Mouse (Mus musculus) midbrain, embryonic 11.5 days (tissue): ENCODE data around the gene Sptbn2. TPM values are rescaled to one million over a fixed set of nuclear protein-coding genes. Genes with fewer than 3 reads are reported as not detected.

ENCODE experiments used
- ATAC-seq: fragments of 200-750 bp; cut with Nextera tagmentation; 2 replicates; pipeline ENCODE4 v1.8.0; 2017; ENCODE audit warnings: moderate TSS enrichment, moderate library complexity; ENCODE audit not compliant: low FRiP score
- DNase-seq: peaks from one replicate; pipeline ENCODE4 v3.0.0; 2015; ENCODE audit warnings: low spot score; ENCODE audit errors: missing footprints
- H3K27ac ChIP-seq: fragments of 300-500 bp; sonication (generic); 2 replicates; pipeline ENCODE4 v1.5.1; 2014; ENCODE audit warnings: low read depth, low read length
- H3K27me3 ChIP-seq: fragments of 300-500 bp; sonication (generic); 2 replicates; pipeline ENCODE4 v1.6.1; 2014; ENCODE audit warnings: mild to moderate bottlenecking, low read length, moderate library complexity, mixed read lengths; ENCODE audit not compliant: control insufficient read depth, insufficient read depth
- H3K36me3 ChIP-seq: fragments of 300-500 bp; sonication (generic); 2 replicates; pipeline ENCODE4 v1.6.1; 2014; ENCODE audit warnings: mild to moderate bottlenecking, low read length, moderate library complexity, mixed read lengths; ENCODE audit not compliant: control insufficient read depth, insufficient read depth
- H3K4me1 ChIP-seq: fragments of 300-500 bp; sonication (generic); 2 replicates; pipeline ENCODE4 v1.6.1; 2014; ENCODE audit warnings: low read length; ENCODE audit not compliant: control insufficient read depth, insufficient read depth
- H3K4me2 ChIP-seq: fragments of 300-500 bp; sonication (generic); 2 replicates; pipeline ENCODE4 v1.6.1; 2014; ENCODE audit warnings: mild to moderate bottlenecking, moderate library complexity
- H3K4me3 ChIP-seq: fragments of 300-500 bp; sonication (generic); 2 replicates; pipeline ENCODE4 v1.5.1; 2014; ENCODE audit warnings: low read depth, low read length
- H3K9ac ChIP-seq: fragments of 300-500 bp; sonication (generic); 2 replicates; pipeline ENCODE4 v1.6.1; 2014; ENCODE audit warnings: low read length
- H3K9me3 ChIP-seq: fragments of 300-500 bp; sonication (generic); 2 replicates; pipeline ENCODE4 v1.6.1; 2016; ENCODE audit warnings: low read length; ENCODE audit not compliant: control insufficient read depth
- WGBS: fragments of 180-500 bp; shearing (Covaris S2); extraction: QIAGEN DNeasy Blood & Tissue Kit; methylation state at CpG from one replicate; pipeline ENCODE4 v1.1.7; 2014; 5-methylcytosine and 5-hydroxymethylcytosine counted together
- polyA plus RNA-seq: library from polyadenylated mRNA; unstranded; fragments of >200 nt; fragmentation: Nextera tagmentation; extraction: Ambion mirVana; gene quantifications from 2 replicates; pipeline ENCODE4 v1.2.1, GENCODE M21; 2014

Sptbn2 gene
- polyA plus RNA-seq, 1 experiment from 2014 or later: 13.4 TPM

DNA sequence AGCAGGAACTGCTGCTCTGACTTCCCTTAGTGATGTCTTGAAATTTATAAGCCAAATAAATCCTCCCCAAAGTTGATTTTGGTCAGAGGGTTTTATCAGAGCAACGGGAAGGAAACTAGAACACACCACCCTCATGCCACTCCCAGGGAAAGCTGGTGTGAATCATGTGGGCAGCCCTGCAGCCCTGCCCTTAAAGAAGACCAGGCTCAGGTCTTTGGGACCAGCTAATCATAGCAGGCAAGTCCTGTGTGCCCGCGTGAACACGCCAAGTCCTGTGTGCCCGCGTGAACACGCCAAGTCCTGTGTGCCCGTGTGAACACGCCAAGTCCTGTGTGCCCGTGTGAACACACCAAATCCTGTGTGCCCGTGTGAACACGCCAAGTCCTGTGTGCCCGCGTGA is 5.8 kb downstream of the Sptbn2 start:
- Histone ChIP-seq H3K9ac (no peak overlapping the region), H3K4me1 (peaks cover 17% of the 10 kb centered on the region), H3K27ac (no peak overlapping the region), H3K4me2 (no peak overlapping the region), H3K9me3 (no peaks in the 10 kb centered on the region), H3K4me3 (no peak overlapping the region), H3K36me3 (no peaks in the 10 kb centered on the region), H3K27me3 (peaks cover 2% of the 10 kb centered on the region; the same call in 1 of the 2 replicates)
- DNase-seq: no peak
- ATAC-seq: no peak
- WGBS: 96% methylated on average over 14 of the region's 14 CpGs

DNA sequence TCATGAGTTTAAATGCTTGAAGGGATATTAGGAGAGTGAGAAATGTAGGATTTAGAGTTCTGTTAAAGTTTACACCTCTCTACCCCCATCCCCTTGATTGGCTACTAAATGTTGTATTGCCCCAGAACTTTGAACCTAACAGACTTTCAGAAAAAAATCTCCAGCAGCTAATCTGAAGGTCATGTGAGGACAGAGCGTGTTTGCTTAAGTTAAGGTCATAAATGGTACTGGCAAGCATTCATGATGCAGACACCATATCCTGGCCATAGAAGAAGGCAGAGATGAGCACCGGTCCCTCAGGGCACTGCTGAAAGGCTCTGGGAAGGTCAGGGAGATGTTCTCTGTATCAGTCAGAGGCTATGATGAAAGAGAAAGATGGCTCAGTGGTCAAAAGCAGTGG is 6.3 kb downstream of the Sptbn2 start:
- no peak for ATAC-seq
- Histone ChIP-seq H3K9ac (no peak overlapping the region), H3K36me3 (no peaks in the 10 kb centered on the region), H3K4me2 (no peak overlapping the region), H3K27me3 (peaks cover 2% of the 10 kb centered on the region; the same call in 1 of the 2 replicates), H3K27ac (no peak overlapping the region), H3K9me3 (no peaks in the 10 kb centered on the region), H3K4me3 (no peak overlapping the region), H3K4me1 (peaks cover 17% of the 10 kb centered on the region)
- no peak for DNase-seq
- 98% methylated on average over 2 of the region's 2 CpGs for WGBS

DNA sequence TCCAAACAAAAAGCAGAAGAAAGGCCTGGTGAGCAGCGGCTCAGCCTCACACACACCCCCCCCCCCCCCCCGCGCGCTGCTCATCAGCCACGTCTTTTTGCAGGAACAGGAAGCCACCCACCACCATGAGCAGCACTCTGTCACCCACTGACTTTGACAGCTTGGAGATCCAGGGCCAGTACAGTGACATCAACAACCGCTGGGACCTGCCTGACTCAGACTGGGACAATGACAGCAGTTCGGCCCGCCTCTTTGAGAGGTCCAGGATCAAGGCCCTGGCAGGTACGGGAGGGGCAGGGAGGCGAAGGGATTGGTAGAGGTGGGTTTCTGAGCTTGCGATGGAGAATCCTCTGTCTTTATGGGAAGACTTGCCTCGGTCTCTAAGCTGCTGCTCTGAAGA is 7.7 kb downstream of the Sptbn2 start:
- no peak overlapping the region for H3K9ac ChIP-seq

DNA sequence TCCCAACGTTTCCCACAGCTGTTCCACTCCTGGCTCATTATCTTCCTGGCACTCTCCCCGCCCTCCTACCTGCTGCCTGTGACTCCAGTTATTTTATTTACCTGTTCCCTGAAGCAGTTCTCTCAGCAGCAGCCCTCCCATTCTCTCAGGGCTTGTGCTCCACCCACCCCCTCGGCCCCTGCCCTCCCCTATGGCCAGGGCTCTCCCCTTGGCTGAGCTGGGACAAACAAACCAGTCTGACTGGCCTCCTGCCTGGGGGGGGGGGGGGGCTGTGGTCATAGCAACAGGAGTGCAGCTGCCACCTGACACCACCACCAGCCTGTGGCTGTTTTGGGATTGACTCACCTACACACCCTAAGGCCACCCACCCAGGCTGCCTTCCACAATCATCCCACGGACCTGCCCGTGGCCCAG is 8.4 kb downstream of the Sptbn2 start:
- DNase-seq (no peak), ATAC-seq (no peak)
- Histone ChIP-seq H3K9ac (no peak overlapping the region), H3K4me2 (no peak overlapping the region), H3K9me3 (no peaks in the 10 kb centered on the region), H3K36me3 (no peaks in the 10 kb centered on the region; the same call in 1 of the 2 replicates), H3K27ac (no peak overlapping the region), H3K4me3 (no peak overlapping the region), H3K27me3 (peaks cover under 1% of the 10 kb centered on the region; the same call in 1 of the 2 replicates), H3K4me1 (peaks cover 7% of the 10 kb centered on the region; the same call in 1 of the 2 replicates)
- WGBS: 13% methylated on average over 5 of the region's 5 CpGs

More for the DNA sequence above, 7.7 kb downstream of the Sptbn2 start:
- H3K27me3 ChIP-seq: peaks cover 2% of the 10 kb centered on the region; the same call in 1 of the 2 replicates
- DNase-seq (no peak), ATAC-seq (no peak)
- WGBS: 34% methylated on average over 12 of the region's 12 CpGs
- peaks cover 9% of the 10 kb centered on the region; the same call in 1 of the 2 replicates for H3K4me1 ChIP-seq
- no peak overlapping the region for H3K4me2 ChIP-seq
- H3K36me3 ChIP-seq: no peaks in the 10 kb centered on the region
- no peak overlapping the region for H3K4me3 ChIP-seq
- no peak overlapping the region for H3K27ac ChIP-seq
- no peaks in the 10 kb centered on the region for H3K9me3 ChIP-seq

DNA sequence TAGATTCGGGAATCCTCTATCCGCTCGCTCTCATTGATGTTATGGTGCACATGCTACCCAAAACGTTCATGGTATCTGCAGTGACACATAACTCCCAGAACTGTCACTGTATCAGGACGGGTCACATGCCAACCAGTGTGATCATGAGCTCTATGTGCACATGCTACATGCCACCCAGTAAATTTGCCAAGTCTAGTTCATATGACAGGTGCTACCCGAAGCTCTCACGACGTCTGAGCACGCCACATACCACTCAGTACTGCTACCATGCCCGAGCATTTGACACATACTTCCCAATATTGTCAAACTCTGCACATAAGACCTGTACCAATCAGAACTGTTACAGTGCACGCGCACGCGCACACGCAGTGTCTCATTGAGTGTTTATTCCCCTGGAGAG is 9.1 kb downstream of the Sptbn2 start:
- Histone ChIP-seq H3K9ac (no peak overlapping the region), H3K27ac (no peak overlapping the region), H3K4me1 (0 out of 2 replicates have a peak, but pooled peaks cover 4% of the 10 kb centered on the region), H3K27me3 (no peaks in the 10 kb centered on the region), H3K36me3 (no peaks in the 10 kb centered on the region; the same call in 1 of the 2 replicates), H3K4me2 (no peak overlapping the region), H3K4me3 (no peak overlapping the region), H3K9me3 (no peaks in the 10 kb centered on the region)
- DNase-seq (no peak), ATAC-seq (no peak)
- WGBS: 85% methylated on average over 15 of the region's 15 CpGs

DNA sequence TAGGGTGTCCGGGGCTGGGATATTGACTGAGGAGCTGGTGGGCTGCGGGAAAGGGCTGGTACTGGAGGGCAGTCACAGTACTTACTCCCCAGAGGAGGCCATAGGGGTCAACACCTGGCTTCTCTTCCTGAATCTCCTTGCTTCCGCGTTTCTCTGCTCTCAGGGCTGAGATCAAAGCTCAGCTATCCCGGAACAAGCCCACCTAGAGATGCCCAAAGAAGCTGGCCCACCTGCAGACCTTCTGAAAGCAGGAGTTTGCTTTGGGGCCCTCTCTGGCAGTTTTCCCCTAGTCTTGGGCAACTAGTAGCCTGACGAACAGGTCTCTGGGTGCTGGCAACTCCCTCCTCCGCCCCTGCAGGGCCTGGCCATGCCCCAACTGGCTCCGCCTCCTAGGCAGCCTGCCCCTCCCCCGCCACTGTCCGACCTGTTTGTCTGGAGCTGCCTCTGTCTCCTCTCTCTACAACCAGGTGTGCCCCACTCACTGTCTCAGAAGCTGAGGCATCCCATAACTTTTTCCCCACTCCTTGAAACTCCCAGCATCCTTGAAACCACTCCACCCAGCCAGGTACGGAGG is 9.8 kb downstream of the Sptbn2 start:
- Histone ChIP-seq H3K27ac (no peak overlapping the region), H3K4me2 (no peak overlapping the region), H3K36me3 (no peaks in the 10 kb centered on the region; the same call in 1 of the 2 replicates), H3K9me3 (no peaks in the 10 kb centered on the region), H3K27me3 (no peaks in the 10 kb centered on the region), H3K9ac (no peak overlapping the region), H3K4me1 (0 out of 2 replicates have a peak, but pooled peaks cover 4% of the 10 kb centered on the region), H3K4me3 (no peak overlapping the region)
- DNase-seq: no peak
- WGBS: 25% methylated on average over 11 of the region's 11 CpGs
- ATAC-seq: no peak

DNA sequence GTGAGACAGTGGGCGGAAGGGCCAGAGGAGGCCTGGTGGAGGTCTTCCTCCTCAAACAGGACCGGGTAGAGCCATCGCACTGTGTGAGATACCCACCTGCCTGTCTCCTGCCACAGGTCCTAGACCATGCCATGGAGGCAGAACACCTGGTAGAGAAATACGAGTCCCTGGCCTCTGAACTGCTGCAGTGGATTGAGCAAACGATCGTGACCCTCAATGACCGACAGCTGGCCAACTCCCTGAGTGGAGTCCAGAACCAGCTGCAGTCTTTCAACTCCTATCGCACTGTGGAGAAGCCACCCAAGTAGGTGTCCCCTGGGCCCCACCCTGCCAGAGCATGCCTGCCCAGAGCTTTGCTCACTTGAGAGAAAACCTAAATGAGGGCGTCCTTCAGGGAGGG is 18.2 kb downstream of the Sptbn2 start:
- no peak for ATAC-seq
- 91% methylated on average over 9 of the region's 9 CpGs for WGBS

DNA sequence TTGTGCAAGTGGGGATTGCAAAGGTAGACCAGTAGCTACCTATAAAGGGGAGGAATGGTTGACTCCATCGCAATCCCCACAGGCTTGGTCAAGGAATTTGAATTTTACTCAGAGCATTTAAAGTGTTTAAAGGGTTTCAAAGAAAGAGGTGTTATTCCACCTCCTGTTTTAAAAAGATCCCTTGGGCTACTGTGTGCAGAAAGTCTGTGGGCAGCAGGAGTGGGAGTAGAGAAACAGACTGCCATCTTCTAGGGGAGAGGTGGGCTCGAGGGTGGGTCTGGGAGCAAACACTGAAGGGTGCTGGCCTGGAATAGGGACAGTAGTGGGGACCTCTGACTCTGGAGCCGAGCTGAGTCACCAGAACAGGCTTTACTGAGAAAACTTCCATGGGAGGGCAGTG is 22.1 kb downstream of the Sptbn2 start:
- Histone ChIP-seq H3K4me2 (no peak overlapping the region), H3K9me3 (no peaks in the 10 kb centered on the region), H3K4me1 (no peaks in the 10 kb centered on the region), H3K4me3 (no peak overlapping the region), H3K9ac (no peak overlapping the region), H3K36me3 (peaks cover 16% of the 10 kb centered on the region), H3K27me3 (no peaks in the 10 kb centered on the region), H3K27ac (no peak overlapping the region)
- DNase-seq (no peak), ATAC-seq (no peak)
- whole genome bisulfite sequencing: 95% methylated on average over 3 of the region's 3 CpGs

More for the DNA sequence above, 18.2 kb downstream of the Sptbn2 start:
- no peak overlapping the region for H3K4me3 ChIP-seq
- H3K27ac ChIP-seq: no peak overlapping the region
- H3K4me2 ChIP-seq: no peak overlapping the region
- H3K4me1 ChIP-seq: no peaks in the 10 kb centered on the region
- H3K9ac ChIP-seq: no peak overlapping the region
- no peaks in the 10 kb centered on the region for H3K9me3 ChIP-seq
- no peak for DNase-seq
- peaks cover 7% of the 10 kb centered on the region for H3K36me3 ChIP-seq
- no peaks in the 10 kb centered on the region for H3K27me3 ChIP-seq

DNA sequence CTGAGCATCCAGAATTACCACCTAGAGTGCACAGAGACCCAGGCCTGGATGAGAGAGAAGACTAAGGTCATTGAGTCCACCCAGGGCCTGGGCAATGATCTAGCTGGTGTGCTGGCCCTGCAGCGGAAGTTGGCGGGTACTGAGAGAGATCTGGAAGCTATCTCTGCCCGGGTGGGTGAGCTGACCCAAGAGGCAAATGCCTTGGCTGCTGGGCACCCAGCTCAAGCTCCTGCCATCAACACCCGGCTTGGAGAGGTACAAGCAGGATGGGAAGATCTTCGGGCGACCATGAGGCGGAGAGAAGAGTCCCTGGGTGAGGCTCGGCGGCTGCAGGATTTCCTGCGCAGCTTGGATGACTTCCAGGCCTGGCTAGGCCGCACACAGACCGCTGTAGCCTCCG is 26.9 kb downstream of the Sptbn2 start:
- Histone ChIP-seq H3K27ac (no peak overlapping the region), H3K27me3 (no peaks in the 10 kb centered on the region), H3K9me3 (no peaks in the 10 kb centered on the region), H3K36me3 (peaks cover 17% of the 10 kb centered on the region), H3K4me1 (no peaks in the 10 kb centered on the region), H3K4me3 (no peak overlapping the region), H3K4me2 (no peak overlapping the region), H3K9ac (no peak overlapping the region)
- no peak for DNase-seq
- no peak for ATAC-seq
- 88% methylated on average over 13 of the region's 13 CpGs for WGBS
